Mouse (Mus musculus) heart, postnatal 0 days (tissue): ENCODE data around the gene Supt20.

ENCODE experiments used
- CTCF ChIP-seq: IDR thresholded peaks from 2 replicates; pipeline ENCODE4 v1.5.1; 2016; ENCODE audit warnings: antibody characterized with exemption, control low read depth, low read depth
- EP300 ChIP-seq: IDR thresholded peaks from 2 replicates; pipeline ENCODE4 v1.6.1; 2016; ENCODE audit warnings: antibody characterized with exemption, low read depth

- no peak for TF ChIP-seq CTCF
- no peak for TF ChIP-seq EP300
Observed at GRCm38 (mm10) chr3:54761258-54761657, 68.7 kb downstream of the Supt20 start.
